Mouse (Mus musculus): ENCODE data around the gene Fgfr2. TPM values are rescaled to one million over a fixed set of nuclear protein-coding genes. Genes with fewer than 3 reads are reported as not detected.

The Fgfr2 gene
- polyA plus RNA-seq, 1 experiment, result 114 TPM

DNA sequence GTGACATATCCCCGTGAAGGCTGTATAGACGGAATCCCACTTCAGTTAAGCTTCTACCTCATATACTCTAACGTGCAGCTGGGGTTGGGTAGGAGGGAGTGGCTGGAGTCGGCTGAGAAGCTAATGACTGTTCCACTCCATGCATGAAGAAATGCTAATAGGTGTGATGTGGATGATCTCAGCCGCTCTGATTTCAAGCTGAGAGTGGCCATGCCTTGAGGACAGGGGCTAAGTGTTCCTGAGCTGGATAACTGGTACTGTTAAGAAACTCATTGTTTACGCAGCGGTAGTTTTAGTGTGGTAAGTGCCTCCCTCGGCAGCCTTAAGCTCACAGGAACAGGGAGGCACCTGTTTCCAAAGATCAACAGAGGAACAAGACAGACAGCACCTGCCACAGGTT lies 1819.8 kb downstream of the Fgfr2 start:
- Histone ChIP-seq H3K4me3 (replicated peaks; ENCODE audit: extremely low read depth, low read depth, low read length) (no peak overlapping the region), H3K4me1 (ENCODE audit: control insufficient read depth, insufficient read depth, low read length) (no peaks in the 10 kb centered on the region)
- peak; percentile 7 for DNase-seq
- WGBS, result 53% methylated on average over 8 of the region's 8 CpGs
- TF ChIP-seq CTCF (IDR thresholded peaks at IDR 0.05; ENCODE audit: insufficient read depth, low read length) (no peak), POLR2A (IDR thresholded peaks at IDR 0.05; ENCODE audit: borderline replicate concordance, extremely low read depth, low read depth, low read length) (no peak)

DNA sequence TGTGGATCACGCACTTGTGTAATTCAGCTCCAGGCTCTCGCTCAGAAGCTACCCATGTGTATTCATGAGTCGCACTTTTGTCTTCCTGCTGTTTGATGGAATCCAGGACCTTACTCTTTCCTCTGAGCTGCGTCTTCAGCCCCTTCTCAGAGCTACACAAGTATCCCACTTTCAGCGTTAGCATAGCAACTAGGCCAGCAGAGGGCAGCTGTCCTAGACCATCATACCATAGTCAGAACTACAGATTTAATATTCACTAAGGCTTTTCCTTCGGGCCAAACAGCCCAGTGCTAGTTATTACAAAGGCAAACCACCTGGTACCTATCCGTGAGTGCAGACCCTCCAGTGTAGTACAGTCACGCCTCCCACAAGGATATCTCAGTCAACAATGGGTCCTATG lies 1826.0 kb downstream of the Fgfr2 start:
- WGBS, result 71% methylated on average over 8 of the region's 8 CpGs
- H3K4me1 ChIP-seq (ENCODE audit: control insufficient read depth, insufficient read depth, low read length), result no peaks in the 10 kb centered on the region
- no peak overlapping the region for H3K4me3 ChIP-seq (replicated peaks; ENCODE audit: extremely low read depth, low read depth, low read length)
- TF ChIP-seq POLR2A (IDR thresholded peaks at IDR 0.05; ENCODE audit: borderline replicate concordance, extremely low read depth, low read depth, low read length), result no peak
- no peak for TF ChIP-seq CTCF (IDR thresholded peaks at IDR 0.05; ENCODE audit: insufficient read depth, low read length)
- DNase-seq, result no peak

DNA sequence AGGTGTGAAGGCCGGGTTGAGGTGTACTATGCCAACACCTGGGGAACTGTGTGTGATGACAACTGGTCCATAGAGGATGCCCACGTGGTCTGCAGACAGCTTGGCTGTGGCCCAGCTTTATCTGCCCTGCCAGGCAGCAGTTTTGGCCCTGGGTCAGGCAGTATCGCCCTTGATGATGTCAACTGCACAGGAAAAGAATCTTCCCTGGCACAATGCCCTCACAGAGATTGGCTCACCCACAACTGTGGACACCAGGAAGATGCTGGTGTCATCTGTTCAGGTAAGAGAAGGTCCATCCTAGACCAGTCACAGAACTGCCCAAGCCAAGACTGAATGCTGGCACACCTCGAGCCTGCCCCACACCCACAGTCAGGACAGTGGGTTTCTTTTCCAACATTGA lies 1857.3 kb downstream of the Fgfr2 start:
- Histone ChIP-seq H3K4me1 (ENCODE audit: control insufficient read depth, insufficient read depth, low read length) (no peaks in the 10 kb centered on the region), H3K4me3 (replicated peaks; ENCODE audit: extremely low read depth, low read depth, low read length) (no peak overlapping the region)
- WGBS, result 64% methylated on average over 4 of the region's 4 CpGs
- DNase-seq, result no peak
- TF ChIP-seq POLR2A (IDR thresholded peaks at IDR 0.05; ENCODE audit: borderline replicate concordance, extremely low read depth, low read depth, low read length), result no peak
- no peak for TF ChIP-seq CTCF (IDR thresholded peaks at IDR 0.05; ENCODE audit: insufficient read depth, low read length)

DNA sequence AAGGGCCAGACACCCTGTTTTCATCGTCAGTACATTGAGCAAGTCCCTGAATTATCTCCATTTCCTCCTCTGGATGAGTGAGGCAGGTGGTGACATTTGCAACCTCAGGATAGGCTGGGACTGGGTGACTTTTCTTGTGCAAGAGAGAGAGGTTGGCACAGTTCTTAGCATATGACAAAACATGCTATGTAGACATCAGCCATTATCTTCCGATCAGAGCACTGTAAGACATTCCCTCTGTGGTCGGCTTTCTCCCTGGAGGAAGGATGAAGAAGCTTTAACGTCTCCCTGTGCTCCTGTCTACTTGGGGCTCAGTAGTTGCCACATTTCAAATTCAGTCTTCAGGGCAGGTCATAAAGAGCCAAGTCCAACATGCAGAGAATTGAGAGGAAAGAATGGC lies 1858.9 kb downstream of the Fgfr2 start:
- Histone ChIP-seq H3K4me1 (ENCODE audit: control insufficient read depth, insufficient read depth, low read length) (no peaks in the 10 kb centered on the region), H3K4me3 (replicated peaks; ENCODE audit: extremely low read depth, low read depth, low read length) (no peak overlapping the region)
- DNase-seq, result no peak
- WGBS, result 76% methylated on average over 4 of the region's 4 CpGs
- TF ChIP-seq POLR2A (IDR thresholded peaks at IDR 0.05; ENCODE audit: borderline replicate concordance, extremely low read depth, low read depth, low read length), result no peak
- no peak for TF ChIP-seq CTCF (IDR thresholded peaks at IDR 0.05; ENCODE audit: insufficient read depth, low read length)

DNA sequence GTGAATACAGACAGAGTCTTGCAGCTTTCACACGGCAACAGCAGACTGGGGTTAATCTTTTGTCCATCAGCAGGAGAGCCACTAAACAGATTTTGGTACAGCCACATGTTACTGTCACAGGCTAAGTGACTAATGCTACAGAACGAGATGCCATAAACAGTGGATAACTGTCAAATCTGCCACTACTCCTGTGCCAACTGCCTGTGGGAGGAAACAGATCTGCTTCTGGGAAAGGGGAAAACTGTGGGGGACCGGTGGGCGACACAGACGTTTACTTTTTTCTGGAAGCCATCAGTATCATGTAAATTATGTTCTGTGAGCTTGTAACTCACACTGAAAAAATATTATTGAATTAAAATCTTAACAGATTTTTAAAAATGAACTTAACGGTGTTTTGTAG lies 1862.2 kb downstream of the Fgfr2 start:
- 58% methylated on average over 6 of the region's 6 CpGs for WGBS
- TF ChIP-seq CTCF (IDR thresholded peaks at IDR 0.05; ENCODE audit: insufficient read depth, low read length) (no peak), POLR2A (IDR thresholded peaks at IDR 0.05; ENCODE audit: borderline replicate concordance, extremely low read depth, low read depth, low read length) (no peak)

DNA sequence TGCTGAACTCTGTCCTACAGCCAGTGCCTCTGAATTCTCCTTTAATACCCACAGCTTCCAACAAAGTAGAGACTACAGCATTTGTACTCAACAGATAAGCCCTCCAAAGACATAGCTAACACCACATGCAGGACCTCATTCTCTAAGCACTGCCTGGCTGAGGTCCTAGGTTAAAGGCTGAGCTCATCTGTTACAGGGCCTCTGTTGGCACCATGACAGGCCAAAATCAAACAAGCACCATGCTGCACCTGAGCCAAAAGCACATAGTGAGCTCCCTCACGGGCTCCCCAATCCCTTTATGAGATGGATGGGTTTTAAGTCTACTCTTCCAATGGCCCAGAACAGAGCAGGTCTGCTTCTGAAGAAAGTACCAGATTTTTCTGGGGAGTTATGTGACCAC lies 1865.8 kb downstream of the Fgfr2 start:
- DNase-seq, result no peak
- Histone ChIP-seq H3K4me3 (replicated peaks; ENCODE audit: extremely low read depth, low read depth, low read length) (no peak overlapping the region), H3K4me1 (ENCODE audit: control insufficient read depth, insufficient read depth, low read length) (no peaks in the 10 kb centered on the region)
- 20% methylated on average over 1 of the region's 1 CpGs for WGBS
- no peak for TF ChIP-seq POLR2A (IDR thresholded peaks at IDR 0.05; ENCODE audit: borderline replicate concordance, extremely low read depth, low read depth, low read length)
- no peak for TF ChIP-seq CTCF (IDR thresholded peaks at IDR 0.05; ENCODE audit: insufficient read depth, low read length)

More for the DNA sequence above, 1862.2 kb downstream of the Fgfr2 start:
- Histone ChIP-seq H3K4me3 (replicated peaks; ENCODE audit: extremely low read depth, low read depth, low read length) (no peak overlapping the region), H3K4me1 (ENCODE audit: control insufficient read depth, insufficient read depth, low read length) (no peaks in the 10 kb centered on the region)
- no peak for DNase-seq

DNA sequence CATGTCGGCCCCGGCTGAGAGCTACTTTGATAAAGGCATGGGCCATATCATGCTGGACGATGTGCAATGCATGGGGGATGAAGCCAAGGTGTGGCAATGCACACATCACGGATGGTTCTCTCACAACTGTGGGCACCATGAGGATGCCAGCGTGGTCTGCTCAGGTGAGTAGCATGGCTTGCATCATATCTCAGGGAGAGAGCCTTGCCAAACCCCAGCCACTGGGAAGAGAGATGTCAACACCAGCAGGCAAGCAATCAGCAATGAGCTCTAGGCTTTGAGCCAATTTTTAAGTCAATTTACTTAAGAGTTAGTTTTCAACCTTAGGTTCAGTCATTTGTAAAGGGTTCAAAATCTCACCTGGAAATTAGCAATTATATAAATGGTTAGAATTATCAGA lies 1866.3 kb downstream of the Fgfr2 start:
- no peaks in the 10 kb centered on the region for H3K4me1 ChIP-seq (ENCODE audit: control insufficient read depth, insufficient read depth, low read length)
- H3K4me3 ChIP-seq (replicated peaks; ENCODE audit: extremely low read depth, low read depth, low read length), result no peak overlapping the region
- 79% methylated on average over 5 of the region's 5 CpGs for WGBS
- DNase-seq, result no peak
- TF ChIP-seq POLR2A (IDR thresholded peaks at IDR 0.05; ENCODE audit: borderline replicate concordance, extremely low read depth, low read depth, low read length), result no peak
- no peak for TF ChIP-seq CTCF (IDR thresholded peaks at IDR 0.05; ENCODE audit: insufficient read depth, low read length)

DNA sequence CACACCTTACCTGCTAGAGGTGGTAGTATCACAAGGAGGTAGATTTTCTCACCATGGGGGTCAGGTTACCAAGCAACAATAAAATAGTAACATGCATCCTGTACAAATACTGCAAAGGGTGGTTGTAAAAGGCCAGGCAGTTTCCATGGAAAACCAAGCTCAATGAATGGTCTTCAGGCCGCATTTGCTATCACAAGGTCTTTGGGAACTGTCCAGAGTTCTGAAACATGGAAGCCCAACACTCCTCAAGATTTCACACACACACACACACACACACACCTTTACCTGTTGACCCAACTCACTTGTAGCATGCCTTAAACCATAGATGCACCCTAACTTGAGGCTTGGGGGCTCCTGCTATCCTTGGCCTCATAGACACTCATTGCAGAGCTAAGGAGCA lies 1878.2 kb downstream of the Fgfr2 start:
- WGBS, result 13% methylated on average over 1 of the region's 1 CpGs
- no peak for TF ChIP-seq POLR2A (IDR thresholded peaks at IDR 0.05; ENCODE audit: borderline replicate concordance, extremely low read depth, low read depth, low read length)
- TF ChIP-seq CTCF (IDR thresholded peaks at IDR 0.05; ENCODE audit: insufficient read depth, low read length), result no peak

DNA sequence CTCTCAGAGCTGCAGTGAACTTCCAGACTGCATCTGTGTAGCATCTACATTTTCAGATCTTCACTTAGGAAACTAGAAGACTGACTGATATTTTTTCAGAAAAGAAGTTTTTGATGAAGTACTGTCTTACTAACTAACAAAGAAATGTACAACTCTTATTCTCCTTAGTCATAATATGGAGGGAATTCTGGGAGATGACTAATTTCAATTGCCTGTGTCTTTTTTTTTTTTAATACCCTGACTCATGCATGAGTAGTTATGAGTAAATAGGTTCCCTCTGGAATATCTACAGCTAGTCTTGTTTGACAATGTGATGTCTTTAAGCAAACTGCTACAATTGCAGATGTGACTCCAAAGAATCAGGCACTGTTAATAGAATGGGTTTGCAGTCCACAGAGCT lies 1887.1 kb downstream of the Fgfr2 start:
- no peak for DNase-seq
- H3K4me3 ChIP-seq (replicated peaks; ENCODE audit: extremely low read depth, low read depth, low read length), result no peak overlapping the region
- no peaks in the 10 kb centered on the region for H3K4me1 ChIP-seq (ENCODE audit: control insufficient read depth, insufficient read depth, low read length)
- TF ChIP-seq POLR2A (IDR thresholded peaks at IDR 0.05; ENCODE audit: borderline replicate concordance, extremely low read depth, low read depth, low read length) (no peak), CTCF (IDR thresholded peaks at IDR 0.05; ENCODE audit: insufficient read depth, low read length) (no peak)

More for the DNA sequence above, 1878.2 kb downstream of the Fgfr2 start:
- Histone ChIP-seq H3K4me3 (replicated peaks; ENCODE audit: extremely low read depth, low read depth, low read length) (no peak overlapping the region), H3K4me1 (ENCODE audit: control insufficient read depth, insufficient read depth, low read length) (no peaks in the 10 kb centered on the region)
- DNase-seq, result no peak

DNA sequence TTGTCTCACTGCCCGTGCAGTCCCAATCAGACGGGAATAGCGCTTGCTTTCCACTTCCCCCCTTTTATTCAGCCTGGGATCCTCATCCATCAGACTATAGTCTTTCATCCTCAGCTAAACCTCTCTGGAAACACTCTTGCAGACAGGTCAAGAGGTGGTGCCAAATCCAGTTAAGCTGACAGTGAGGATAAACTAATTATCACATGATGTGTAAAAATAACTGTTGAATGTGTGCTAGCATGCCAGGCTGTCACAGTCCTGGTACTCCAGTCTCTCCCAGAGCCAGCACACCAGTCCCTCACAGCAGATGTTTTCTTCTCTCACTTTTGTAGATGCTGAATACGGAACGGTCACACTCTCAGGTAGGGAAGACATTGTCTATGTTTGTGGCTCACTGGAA lies 1900.1 kb downstream of the Fgfr2 start:
- TF ChIP-seq CTCF (IDR thresholded peaks at IDR 0.05; ENCODE audit: insufficient read depth, low read length) (no peak), POLR2A (IDR thresholded peaks at IDR 0.05; ENCODE audit: borderline replicate concordance, extremely low read depth, low read depth, low read length) (no peak)
- no peaks in the 10 kb centered on the region for H3K4me1 ChIP-seq (ENCODE audit: control insufficient read depth, insufficient read depth, low read length)
- H3K4me3 ChIP-seq (replicated peaks; ENCODE audit: extremely low read depth, low read depth, low read length), result no peak overlapping the region
- WGBS, result 55% methylated on average over 5 of the region's 5 CpGs
- DNase-seq, result no peak
